Comparison of ENCODE assay signal across 8 mouse cellular contexts in the genomic region with DNA sequence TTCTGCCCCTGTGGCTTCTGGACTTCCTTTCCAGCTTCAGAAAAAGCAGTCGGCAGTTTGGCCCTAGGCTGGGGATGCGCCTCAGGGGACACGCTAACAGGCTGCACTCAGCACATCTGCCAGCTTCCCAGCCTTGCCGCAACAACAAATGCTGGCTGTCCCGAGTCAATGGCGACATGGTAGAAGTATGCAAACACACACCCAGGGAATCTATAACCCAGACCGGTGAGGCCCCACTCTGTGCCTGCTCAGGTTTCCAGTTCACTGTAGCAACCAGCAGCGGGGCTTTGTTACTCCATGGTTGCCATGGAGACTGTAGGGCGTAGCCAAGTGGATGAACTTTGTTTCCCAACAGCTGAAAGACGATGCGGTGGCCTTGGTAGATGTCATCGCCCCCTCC. TPM values are rescaled to one million over a fixed set of nuclear protein-coding genes. Genes with fewer than 3 reads are reported as not detected.
DNase-seq lines count a peak whose midpoint lies in the region; ATAC-seq lines count a peak whose summit lies in the region.

No protein-coding gene starts in this region.

- ATAC-seq in limb, embryonic 11.5 days (ENCODE audit: insufficient number of reproducible peaks, low FRiP score, low TSS enrichment, low read depth): peak; percentile 81
- ATAC-seq in neural tube, embryonic 11.5 days (ENCODE audit: insufficient read depth, low FRiP score, low TSS enrichment): peak; percentile 71; the same call in 1 of the 2 replicates

- no peaks in the 10 kb centered on the region for H3K27me3 ChIP-seq in limb, embryonic 11.5 days (ENCODE audit: control insufficient read depth, insufficient read depth, low read length)
- no peaks in the 10 kb centered on the region for H3K27me3 ChIP-seq in neural tube, embryonic 11.5 days (ENCODE audit: control insufficient read depth, insufficient read depth, low read length)

- H3K27ac ChIP-seq in limb, embryonic 11.5 days (replicated peaks; ENCODE audit: low read depth, low read length): no peak overlapping the region; the same call in 1 of the 2 replicates
- H3K27ac ChIP-seq in neural tube, embryonic 11.5 days (ENCODE audit: low read depth, low read length): peak overlapping the region; percentile 35; the same call in 1 of the 2 replicates

- no peak overlapping the region for H3K9ac ChIP-seq in limb, embryonic 11.5 days (ENCODE audit: low read length)
- H3K9ac ChIP-seq in neural tube, embryonic 11.5 days (ENCODE audit: low read length): no peak overlapping the region

- no peaks in the 10 kb centered on the region for H3K36me3 ChIP-seq in limb, embryonic 11.5 days (ENCODE audit: control insufficient read depth, insufficient read depth, low read length)
- H3K36me3 ChIP-seq in neural tube, embryonic 11.5 days (ENCODE audit: control insufficient read depth, insufficient read depth, low read length): no peaks in the 10 kb centered on the region

- H3K9me3 ChIP-seq in limb, embryonic 11.5 days (ENCODE audit: control insufficient read depth, low read length): no peaks in the 10 kb centered on the region
- H3K9me3 ChIP-seq in neural tube, embryonic 11.5 days (ENCODE audit: control insufficient read depth, low read length): no peaks in the 10 kb centered on the region

- H3K4me3 ChIP-seq in limb, embryonic 11.5 days (ENCODE audit: low read depth, low read length): no peak overlapping the region
- H3K4me3 ChIP-seq in neural tube, embryonic 11.5 days (ENCODE audit: low read depth, low read length): no peak overlapping the region

- DNase-seq in adrenal gland, postnatal 10 days: peak; percentile 67
- no peak for DNase-seq in adrenal gland, postnatal 4 days (ENCODE audit: low spot score in 2 of 2)
- peak; percentile 88 for DNase-seq in embryo, embryonic 10 days (ENCODE audit: low spot score)
- peak; percentile 85 for DNase-seq in heart, adult 9 months (ENCODE audit: low spot score in 2 of 2)
- peak; percentile 64 for DNase-seq in limb, embryonic 11.5 days (ENCODE audit: low spot score)
- DNase-seq in neural tube, embryonic 11.5 days (ENCODE audit: low spot score): peak; percentile 71
- no peak for DNase-seq in left cerebral cortex, adult 8-10 months (ENCODE audit: low spot score in 2 of 2)
- DNase-seq in layer of hippocampus, postnatal 25 days (ENCODE audit: extremely low spot score in 1 of 2, low spot score in 1 of 2): no peak

- H3K4me2 ChIP-seq in limb, embryonic 11.5 days (ENCODE audit: low read depth, severe bottlenecking): no peak overlapping the region
- H3K4me2 ChIP-seq in neural tube, embryonic 11.5 days (ENCODE audit: low read depth): no peak overlapping the region

- peaks cover 3% of the 10 kb centered on the region; the same call in 1 of the 2 replicates for H3K4me1 ChIP-seq in limb, embryonic 11.5 days (ENCODE audit: control insufficient read depth, insufficient read depth, low read length)
- H3K4me1 ChIP-seq in neural tube, embryonic 11.5 days (ENCODE audit: control insufficient read depth, insufficient read depth, low read length): peaks cover 14% of the 10 kb centered on the region

- WGBS in limb, embryonic 11.5 days: 48% methylated on average over 12 of the region's 12 CpGs
- 16% methylated on average over 12 of the region's 12 CpGs for WGBS in neural tube, embryonic 11.5 days

RNA-seq across cellular contexts. Expression of gene Acox3, which starts 26.5 kb away (rescaled TPM):
- total RNA-seq in adrenal gland, postnatal 10 days (2021): 10 to 100 TPM; 30.5 to 41.1 TPM
- total RNA-seq in adrenal gland, postnatal 4 days (2021): 10 to 100 TPM; 44.0 to 46.6 TPM
- 9.7 and 9.9 TPM in 2 replicates for polyA plus RNA-seq in limb, embryonic 11.5 days (2014; fragmentation: Nextera tagmentation; extraction: Ambion mirVana)
- polyA plus RNA-seq in neural tube, embryonic 11.5 days (2014; fragmentation: Nextera tagmentation; extraction: Ambion mirVana): 15.9 and 16.6 TPM in 2 replicates
- total RNA-seq in left cerebral cortex, adult 8-10 months (2022): 10 to 100 TPM; 36.4 to 40.2 (median 37.8) TPM
- 10 to 100 TPM; 25.2 to 32.2 TPM for total RNA-seq in layer of hippocampus, postnatal 25 days (2021)

RNA-seq across cellular contexts. Expression of gene Trmt44, which starts 34.5 kb away (rescaled TPM):
- 1 to 10 TPM; 5.6 to 7.9 TPM for total RNA-seq in adrenal gland, postnatal 10 days (2021)
- 10 to 100 TPM; 11.2 to 12.1 TPM for total RNA-seq in adrenal gland, postnatal 4 days (2021)
- 10.0 and 11.2 TPM in 2 replicates for polyA plus RNA-seq in limb, embryonic 11.5 days (2014; fragmentation: Nextera tagmentation; extraction: Ambion mirVana)
- 9.1 and 10.2 TPM in 2 replicates for polyA plus RNA-seq in neural tube, embryonic 11.5 days (2014; fragmentation: Nextera tagmentation; extraction: Ambion mirVana)
- 1 to 10 TPM; 7.2 to 7.9 (median 7.5) TPM for total RNA-seq in left cerebral cortex, adult 8-10 months (2022)
- total RNA-seq in layer of hippocampus, postnatal 25 days (2021): 1 to 10 TPM; 6.1 to 7.1 TPM

Comparison
In these comparisons a context has a peak if more than half of its experiments do, and no peak if none do; other contexts are left out.
1. DNase-seq: peak in adrenal gland, postnatal 10 days (single experiment), embryo, embryonic 10 days (single experiment), heart, adult 9 months (2 of 2), limb, embryonic 11.5 days (single experiment) and neural tube, embryonic 11.5 days (single experiment); none in adrenal gland, postnatal 4 days (0 of 2), left cerebral cortex, adult 8-10 months (0 of 2) and layer of hippocampus, postnatal 25 days (0 of 2).